Mouse (Mus musculus) lung, adult 2 months (tissue): ENCODE results near the gene Alpl.

ENCODE experiments used
- CTCF ChIP-seq: fragments of 200-500 bp; IDR thresholded peaks from 2 replicates; pipeline ENCODE4 v1.5.1; 2011; ENCODE audit warnings: mild to moderate bottlenecking, low read length, control low read depth; ENCODE audit not compliant: insufficient read depth
- POLR2A ChIP-seq: fragments of 200-500 bp; IDR thresholded peaks from 2 replicates; pipeline ENCODE4 v1.6.1; 2011; ENCODE audit warnings: low read depth, mild to moderate bottlenecking, control low read depth, low read length, borderline replicate concordance; ENCODE audit errors: extremely low read depth

DNA sequence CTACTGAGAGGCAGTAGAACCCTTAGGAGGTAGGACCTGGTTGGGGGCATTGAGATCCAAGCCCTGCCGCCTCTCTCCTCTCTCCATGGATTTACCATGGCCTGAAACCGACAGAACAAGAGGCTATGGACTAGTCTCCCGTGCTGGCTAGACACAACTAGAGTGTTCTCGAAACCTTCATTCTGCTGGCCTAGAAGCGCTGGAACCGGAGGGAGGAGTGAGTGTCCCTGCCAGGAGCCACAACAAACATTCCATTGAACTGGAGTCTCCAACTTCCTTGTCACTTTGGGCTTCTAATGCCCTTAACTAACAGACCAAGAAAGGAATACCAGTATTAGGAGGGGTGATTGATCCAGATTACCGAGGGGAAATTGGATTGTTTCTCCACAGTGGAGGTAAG is 20.0 kb upstream of the Alpl start:
- TF ChIP-seq CTCF (no peak), POLR2A (no peak)
